Mouse (Mus musculus) heart, postnatal 0 days (tissue): ENCODE measurements at regions not wholly inside any gene's neighbourhood (a gene's known extent, or its start where the extent isn't known, plus 50 kb on each side); places are given as distances from the start of the nearest gene placed in this dataset.
A peak's percentile ranks its signal among the peaks of the same experiment; 100 is the strongest.

ENCODE experiments used
- ATAC-seq: fragments of 200-750 bp; cut with Nextera tagmentation; 2 replicates; pipeline ENCODE4 v1.8.0; 2017; ENCODE audit warnings: low read depth, moderate number of reproducible peaks, moderate library complexity; ENCODE audit not compliant: insufficient read depth
- DNase-seq: peaks from one replicate; pipeline ENCODE4 v3.0.0-alpha.2; 2016; ENCODE audit warnings: low spot score
- H3K27ac ChIP-seq: fragments of 300-500 bp; sonication (generic); 2 replicates; pipeline ENCODE4 v1.5.1; 2014; ENCODE audit warnings: low read depth, mild to moderate bottlenecking
- H3K27me3 ChIP-seq: fragments of 300-500 bp; sonication (generic); 2 replicates; pipeline ENCODE4 v1.6.1; 2014; ENCODE audit warnings: low read length, mixed read lengths; ENCODE audit not compliant: control insufficient read depth, insufficient read depth
- H3K36me3 ChIP-seq: fragments of 300-500 bp; sonication (generic); replicated peaks from 2 replicates; pipeline ENCODE4 v1.6.1; 2014; ENCODE audit warnings: low read length, mixed read lengths; ENCODE audit not compliant: control insufficient read depth, insufficient read depth
- H3K4me1 ChIP-seq: fragments of 300-500 bp; sonication (generic); 2 replicates; pipeline ENCODE4 v1.6.1; 2014; ENCODE audit warnings: antibody characterized with exemption; ENCODE audit not compliant: control insufficient read depth, insufficient read depth
- H3K4me2 ChIP-seq: fragments of 300-500 bp; sonication (generic); 2 replicates; pipeline ENCODE4 v1.6.1; 2014; ENCODE audit warnings: low read depth, mild to moderate bottlenecking, low read length, moderate library complexity
- H3K4me3 ChIP-seq: fragments of 300-500 bp; sonication (generic); 2 replicates; pipeline ENCODE4 v1.5.1; 2014; ENCODE audit warnings: low read depth, low read length
- H3K9ac ChIP-seq: fragments of 300-500 bp; sonication (generic); replicated peaks from 2 replicates; pipeline ENCODE4 v1.6.1; 2014; ENCODE audit warnings: low read depth, low read length, mixed read lengths
- H3K9me3 ChIP-seq: fragments of 300-500 bp; sonication (generic); replicated peaks from 2 replicates; pipeline ENCODE4 v1.6.1; 2016; ENCODE audit warnings: low read length; ENCODE audit not compliant: control insufficient read depth
- CTCF ChIP-seq: IDR thresholded peaks from 2 replicates; pipeline ENCODE4 v1.5.1; 2016; ENCODE audit warnings: antibody characterized with exemption, control low read depth, low read depth
- EP300 ChIP-seq: IDR thresholded peaks from 2 replicates; pipeline ENCODE4 v1.6.1; 2016; ENCODE audit warnings: antibody characterized with exemption, low read depth
- WGBS: fragments of 180-500 bp; shearing (Covaris S2); extraction: QIAGEN DNeasy Blood & Tissue Kit; methylation state at CpG from one replicate; pipeline ENCODE4 v1.1.7; 2014; 5-methylcytosine and 5-hydroxymethylcytosine counted together

- TF ChIP-seq CTCF (no peak), EP300 (no peak)
- Histone ChIP-seq H3K27me3 (no peaks in the 10 kb centered on the region), H3K9me3 (no peaks in the 10 kb centered on the region), H3K9ac (no peak overlapping the region; the same call in 1 of the 2 replicates), H3K27ac (no peak overlapping the region), H3K36me3 (no peaks in the 10 kb centered on the region), H3K4me2 (peak overlapping the region; percentile 35), H3K4me3 (no peak overlapping the region), H3K4me1 (no peaks in the 10 kb centered on the region)
- 35% methylated on average over 19 of the region's 19 CpGs for WGBS
- DNase-seq = no peak
- ATAC-seq = no peak
Observed at GRCm38 (mm10) chr3:27782056-27782765, 71.1 kb upstream of the Fndc3b start.

- Histone ChIP-seq H3K4me1 (no peaks in the 10 kb centered on the region), H3K27ac (no peak overlapping the region), H3K4me3 (no peak overlapping the region), H3K9me3 (no peaks in the 10 kb centered on the region), H3K36me3 (no peaks in the 10 kb centered on the region), H3K9ac (no peak overlapping the region), H3K27me3 (no peaks in the 10 kb centered on the region), H3K4me2 (no peak overlapping the region)
- ATAC-seq = no peak
- TF ChIP-seq EP300 (no peak), CTCF (no peak)
- DNase-seq = no peak
- WGBS = 72% methylated on average over 7 of the region's 7 CpGs
Observed at GRCm38 (mm10) chr3:27779892-27780291, 68.8 kb upstream of the Fndc3b start.

GRCm38 (mm10) chr3:27777751-27778150 is 66.6 kb upstream of the Fndc3b start:
- no peaks in the 10 kb centered on the region for H3K36me3 ChIP-seq
- H3K4me3 ChIP-seq = no peak overlapping the region
- H3K27ac ChIP-seq = no peak overlapping the region
- H3K9ac ChIP-seq = no peak overlapping the region
- H3K4me1 ChIP-seq = no peaks in the 10 kb centered on the region
- ATAC-seq (no peak), DNase-seq (no peak)
- no peak overlapping the region for H3K4me2 ChIP-seq
- TF ChIP-seq CTCF (no peak), EP300 (no peak)
- no peaks in the 10 kb centered on the region for H3K9me3 ChIP-seq
- 78% methylated on average over 6 of the region's 6 CpGs for WGBS
- no peaks in the 10 kb centered on the region for H3K27me3 ChIP-seq

- no peaks in the 10 kb centered on the region for H3K36me3 ChIP-seq
- no peak for DNase-seq
- ATAC-seq = no peak
Observed at GRCm38 (mm10) chr3:27773176-27773575, 62.1 kb upstream of the Fndc3b start.

GRCm38 (mm10) chr3:27769438-27769837 is 58.3 kb upstream of the Fndc3b start:
- WGBS = 74% methylated on average over 5 of the region's 5 CpGs
- no peak for ATAC-seq
- TF ChIP-seq CTCF (no peak), EP300 (no peak)

More at GRCm38 (mm10) chr3:27773176-27773575, 62.1 kb upstream of the Fndc3b start:
- no peaks in the 10 kb centered on the region for H3K9me3 ChIP-seq
- no peak overlapping the region for H3K9ac ChIP-seq
- TF ChIP-seq EP300 (no peak), CTCF (no peak)
- no peaks in the 10 kb centered on the region for H3K4me1 ChIP-seq
- no peak overlapping the region for H3K27ac ChIP-seq
- H3K4me3 ChIP-seq = no peak overlapping the region
- 67% methylated on average over 3 of the region's 3 CpGs for WGBS
- H3K4me2 ChIP-seq = no peak overlapping the region
- H3K27me3 ChIP-seq = no peaks in the 10 kb centered on the region

GRCm38 (mm10) chr3:27767188-27767587 is 56.1 kb upstream of the Fndc3b start:
- H3K4me2 ChIP-seq = no peak overlapping the region
- no peak for ATAC-seq
- peaks cover 4% of the 10 kb centered on the region; the same call in 1 of the 2 replicates for H3K4me1 ChIP-seq
- TF ChIP-seq EP300 = no peak
- TF ChIP-seq CTCF = no peak
- H3K9me3 ChIP-seq = no peaks in the 10 kb centered on the region
- H3K9ac ChIP-seq = no peak overlapping the region
- H3K27ac ChIP-seq = no peak overlapping the region
- DNase-seq = no peak
- H3K36me3 ChIP-seq = no peaks in the 10 kb centered on the region
- H3K4me3 ChIP-seq = no peak overlapping the region
- H3K27me3 ChIP-seq = no peaks in the 10 kb centered on the region
- 64% methylated on average over 8 of the region's 8 CpGs for WGBS

More at GRCm38 (mm10) chr3:27769438-27769837, 58.3 kb upstream of the Fndc3b start:
- no peak overlapping the region for H3K9ac ChIP-seq
- H3K36me3 ChIP-seq = no peaks in the 10 kb centered on the region
- H3K9me3 ChIP-seq = no peaks in the 10 kb centered on the region
- no peak for DNase-seq
- no peak overlapping the region for H3K27ac ChIP-seq
- no peaks in the 10 kb centered on the region for H3K27me3 ChIP-seq
- H3K4me2 ChIP-seq = no peak overlapping the region
- H3K4me3 ChIP-seq = no peak overlapping the region
- H3K4me1 ChIP-seq = peaks cover 4% of the 10 kb centered on the region; the same call in 1 of the 2 replicates
